Mouse (Mus musculus): ENCODE data around the gene Hist2h2ac. TPM values are rescaled to one million over a fixed set of nuclear protein-coding genes. Genes with fewer than 3 reads are reported as not detected.

Hist2h2ac gene
- polyA plus RNA-seq, 1 experiment: 7.3 TPM

GRCm38 (mm10) chr3:96192977-96193376 is 27.7 kb downstream of the Hist2h2ac start:
- H3K36me3 ChIP-seq (ENCODE audit: control insufficient read depth, insufficient read depth, low read length): no peaks in the 10 kb centered on the region
- no peak overlapping the region for H3K27ac ChIP-seq (ENCODE audit: control insufficient read depth, insufficient read depth, low read depth, low read length)

GRCm38 (mm10) chr3:96182382-96182776 is 38.3 kb downstream of the Hist2h2ac start:
- Histone ChIP-seq H3K27me3 (ENCODE audit: control insufficient read depth, insufficient read depth, low read length) (no peaks in the 10 kb centered on the region), H3K4me3 (ENCODE audit: control insufficient read depth, low read depth, low read length) (no peak overlapping the region), H3K27ac (ENCODE audit: control insufficient read depth, insufficient read depth, low read depth, low read length) (no peak overlapping the region), H3K4me1 (ENCODE audit: control insufficient read depth, insufficient read depth, low read length) (peaks cover 14% of the 10 kb centered on the region), H3K36me3 (ENCODE audit: control insufficient read depth, insufficient read depth, low read length) (peaks cover 2% of the 10 kb centered on the region; the same call in 1 of the 2 replicates)
- TF ChIP-seq POLR2A (IDR thresholded peaks at IDR 0.05; ENCODE audit: control insufficient read depth, low read depth, low read length) (no peak), CTCF (IDR thresholded peaks at IDR 0.05; ENCODE audit: control insufficient read depth, insufficient read depth, insufficient replicate concordance, low read depth, low read length) (no peak)

More at GRCm38 (mm10) chr3:96192977-96193376, 27.7 kb downstream of the Hist2h2ac start:
- Histone ChIP-seq H3K4me3 (ENCODE audit: control insufficient read depth, low read depth, low read length) (no peak overlapping the region), H3K27me3 (ENCODE audit: control insufficient read depth, insufficient read depth, low read length) (no peaks in the 10 kb centered on the region), H3K4me1 (ENCODE audit: control insufficient read depth, insufficient read depth, low read length) (peaks cover 17% of the 10 kb centered on the region)
- TF ChIP-seq CTCF (IDR thresholded peaks at IDR 0.05; ENCODE audit: control insufficient read depth, insufficient read depth, insufficient replicate concordance, low read depth, low read length): no peak
- TF ChIP-seq POLR2A (IDR thresholded peaks at IDR 0.05; ENCODE audit: control insufficient read depth, low read depth, low read length): no peak

DNA sequence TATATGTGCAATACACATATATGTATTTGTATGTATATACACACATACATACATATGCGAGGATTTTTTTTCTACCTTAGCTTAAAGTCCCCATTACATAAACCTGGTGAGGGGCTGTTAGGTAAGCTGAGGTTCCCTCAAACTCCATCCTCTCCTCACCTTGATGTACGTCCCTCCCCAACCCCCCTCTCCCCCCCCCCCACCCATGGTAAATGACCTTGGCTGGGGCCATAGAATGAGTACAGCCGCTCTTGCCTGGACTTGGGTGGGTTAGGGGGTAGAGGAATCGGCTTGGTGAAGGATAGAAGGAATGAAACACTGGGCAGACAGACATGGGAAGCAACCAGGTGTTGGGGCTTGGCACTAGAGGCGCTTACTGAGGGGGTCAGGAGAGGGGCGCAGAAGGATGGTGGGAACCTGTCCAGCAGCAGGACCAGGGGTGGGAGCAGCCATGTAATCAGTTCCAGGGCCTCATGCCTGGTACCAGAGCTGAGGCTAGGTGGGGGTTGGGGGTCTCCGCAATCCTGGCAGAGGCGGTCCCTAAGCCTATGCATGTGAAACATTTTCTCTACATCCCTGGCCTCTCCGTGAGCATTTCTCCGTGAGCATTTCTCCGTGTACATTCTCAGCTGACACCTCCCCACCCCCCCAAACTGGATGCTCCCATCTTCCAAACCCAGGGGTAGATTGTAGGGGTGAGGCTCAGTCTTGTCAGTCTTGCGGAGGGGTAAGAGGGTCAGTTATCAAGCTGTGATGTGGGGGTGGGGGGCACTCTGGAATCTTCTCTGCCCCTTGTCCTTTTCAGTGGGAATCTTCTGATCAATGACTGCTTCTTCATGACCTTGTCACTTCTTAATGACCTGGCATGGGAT is 38.9 kb downstream of the Hist2h2ac start:
- H3K4me1 ChIP-seq (ENCODE audit: control insufficient read depth, insufficient read depth, low read length): peaks cover 14% of the 10 kb centered on the region
- H3K27me3 ChIP-seq (ENCODE audit: control insufficient read depth, insufficient read depth, low read length): no peaks in the 10 kb centered on the region
- H3K4me3 ChIP-seq (ENCODE audit: control insufficient read depth, low read depth, low read length): no peak overlapping the region
- no peak overlapping the region for H3K27ac ChIP-seq (ENCODE audit: control insufficient read depth, insufficient read depth, low read depth, low read length)
- no peak for TF ChIP-seq POLR2A (IDR thresholded peaks at IDR 0.05; ENCODE audit: control insufficient read depth, low read depth, low read length)
- TF ChIP-seq CTCF (IDR thresholded peaks at IDR 0.05; ENCODE audit: control insufficient read depth, insufficient read depth, insufficient replicate concordance, low read depth, low read length): no peak
- H3K36me3 ChIP-seq (ENCODE audit: control insufficient read depth, insufficient read depth, low read length): peaks cover 2% of the 10 kb centered on the region; the same call in 1 of the 2 replicates

GRCm38 (mm10) chr3:96180727-96181477 is 39.8 kb downstream of the Hist2h2ac start, which contains the start of gene Sv2a:
Gene Sv2a (plus strand): TSS chr3:96181151.
- Histone ChIP-seq H3K4me1 (ENCODE audit: control insufficient read depth, insufficient read depth, low read length) (peaks cover 14% of the 10 kb centered on the region), H3K27me3 (ENCODE audit: control insufficient read depth, insufficient read depth, low read length) (no peaks in the 10 kb centered on the region), H3K27ac (ENCODE audit: control insufficient read depth, insufficient read depth, low read depth, low read length) (no peak within 1 kb of the TSS), H3K4me3 (ENCODE audit: control insufficient read depth, low read depth, low read length) (peak within 1 kb of the TSS; percentile 79), H3K36me3 (ENCODE audit: control insufficient read depth, insufficient read depth, low read length) (peaks cover 4% of the 10 kb centered on the region; the same call in 1 of the 2 replicates)
- TF ChIP-seq POLR2A (IDR thresholded peaks at IDR 0.05; ENCODE audit: control insufficient read depth, low read depth, low read length): no peak
- TF ChIP-seq CTCF (IDR thresholded peaks at IDR 0.05; ENCODE audit: control insufficient read depth, insufficient read depth, insufficient replicate concordance, low read depth, low read length): no peak

DNA sequence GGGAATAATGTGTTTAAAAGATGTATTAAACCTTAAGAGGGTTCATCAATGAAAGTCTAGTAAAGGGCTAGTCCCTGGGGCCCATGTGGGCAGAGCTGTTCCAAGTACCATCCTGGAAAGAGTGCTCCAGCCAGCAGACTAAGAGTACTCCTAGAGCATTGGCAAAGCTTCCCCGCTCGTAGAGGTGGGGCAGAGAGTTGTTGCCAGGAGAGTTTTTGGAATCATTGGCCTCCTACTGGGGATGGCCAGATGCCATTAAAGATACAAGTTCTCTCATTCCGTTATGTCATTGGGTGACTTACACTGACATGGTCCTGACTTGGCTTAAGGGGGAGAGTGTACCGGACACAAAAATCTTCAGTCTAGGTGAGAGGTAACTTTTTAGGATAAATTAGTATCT is 41.1 kb downstream of the Hist2h2ac start:
- Histone ChIP-seq H3K4me1 (ENCODE audit: control insufficient read depth, insufficient read depth, low read length) (peaks cover 14% of the 10 kb centered on the region), H3K27me3 (ENCODE audit: control insufficient read depth, insufficient read depth, low read length) (no peaks in the 10 kb centered on the region), H3K27ac (ENCODE audit: control insufficient read depth, insufficient read depth, low read depth, low read length) (no peak overlapping the region), H3K4me3 (ENCODE audit: control insufficient read depth, low read depth, low read length) (no peak overlapping the region), H3K36me3 (ENCODE audit: control insufficient read depth, insufficient read depth, low read length) (peaks cover 8% of the 10 kb centered on the region)
- no peak for TF ChIP-seq CTCF (IDR thresholded peaks at IDR 0.05; ENCODE audit: control insufficient read depth, insufficient read depth, insufficient replicate concordance, low read depth, low read length)
- no peak for TF ChIP-seq POLR2A (IDR thresholded peaks at IDR 0.05; ENCODE audit: control insufficient read depth, low read depth, low read length)

DNA sequence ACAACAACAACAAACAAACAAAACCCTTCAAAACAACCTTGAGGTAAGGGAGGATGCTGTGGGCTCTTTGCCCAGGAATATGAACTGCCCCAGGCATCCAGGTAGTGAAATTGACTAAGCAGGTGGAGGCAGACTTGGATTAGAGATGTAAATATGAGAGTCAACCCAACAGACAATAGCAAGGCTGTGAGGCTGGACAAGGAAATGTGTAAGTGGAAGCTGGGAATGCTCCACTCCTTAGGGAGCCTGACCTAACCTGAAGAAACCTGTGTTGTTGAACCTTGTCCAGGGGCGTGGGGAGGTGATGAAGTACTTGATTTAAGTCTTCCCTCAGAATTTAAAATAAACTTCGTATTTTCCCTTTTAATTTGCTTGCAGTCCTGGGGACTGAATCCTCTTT is 41.8 kb downstream of the Hist2h2ac start:
- Histone ChIP-seq H3K27ac (ENCODE audit: control insufficient read depth, insufficient read depth, low read depth, low read length) (no peak overlapping the region), H3K4me1 (ENCODE audit: control insufficient read depth, insufficient read depth, low read length) (peaks cover 14% of the 10 kb centered on the region), H3K27me3 (ENCODE audit: control insufficient read depth, insufficient read depth, low read length) (no peaks in the 10 kb centered on the region), H3K36me3 (ENCODE audit: control insufficient read depth, insufficient read depth, low read length) (peaks cover 9% of the 10 kb centered on the region), H3K4me3 (ENCODE audit: control insufficient read depth, low read depth, low read length) (no peak overlapping the region)
- TF ChIP-seq POLR2A (IDR thresholded peaks at IDR 0.05; ENCODE audit: control insufficient read depth, low read depth, low read length): no peak
- no peak for TF ChIP-seq CTCF (IDR thresholded peaks at IDR 0.05; ENCODE audit: control insufficient read depth, insufficient read depth, insufficient replicate concordance, low read depth, low read length)

DNA sequence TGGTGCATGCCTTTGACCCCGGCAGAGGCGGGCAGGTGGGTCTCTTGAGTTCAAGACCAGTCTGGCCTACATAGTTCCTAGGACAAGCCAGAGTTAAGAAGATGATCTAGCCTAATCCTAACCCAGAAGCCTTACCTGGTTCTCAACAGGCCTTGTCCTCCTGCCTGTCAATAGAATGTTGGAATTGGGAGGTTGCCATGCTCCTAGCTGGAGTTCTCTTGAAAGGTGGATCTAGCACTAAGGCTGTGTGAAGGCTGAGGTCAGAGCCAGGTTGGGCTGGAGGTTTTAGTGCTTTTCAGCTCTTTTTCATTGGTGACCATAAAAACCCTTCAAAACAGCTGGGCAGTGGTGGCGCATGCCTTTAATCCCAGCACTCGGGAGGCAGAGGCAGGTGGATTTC is 42.3 kb downstream of the Hist2h2ac start:
- Histone ChIP-seq H3K27ac (ENCODE audit: control insufficient read depth, insufficient read depth, low read depth, low read length) (no peak overlapping the region), H3K4me3 (ENCODE audit: control insufficient read depth, low read depth, low read length) (no peak overlapping the region), H3K4me1 (ENCODE audit: control insufficient read depth, insufficient read depth, low read length) (peaks cover 14% of the 10 kb centered on the region), H3K27me3 (ENCODE audit: control insufficient read depth, insufficient read depth, low read length) (no peaks in the 10 kb centered on the region), H3K36me3 (ENCODE audit: control insufficient read depth, insufficient read depth, low read length) (peaks cover 10% of the 10 kb centered on the region)
- TF ChIP-seq POLR2A (IDR thresholded peaks at IDR 0.05; ENCODE audit: control insufficient read depth, low read depth, low read length): no peak
- no peak for TF ChIP-seq CTCF (IDR thresholded peaks at IDR 0.05; ENCODE audit: control insufficient read depth, insufficient read depth, insufficient replicate concordance, low read depth, low read length)
